Mouse (Mus musculus): Measurements from ENCODE around the gene Spry1. TPM values are rescaled to one million over a fixed set of nuclear protein-coding genes. Genes with fewer than 3 reads are reported as not detected.

Spry1 gene
- polyA plus RNA-seq, 1 experiment: 20.6 TPM

DNA sequence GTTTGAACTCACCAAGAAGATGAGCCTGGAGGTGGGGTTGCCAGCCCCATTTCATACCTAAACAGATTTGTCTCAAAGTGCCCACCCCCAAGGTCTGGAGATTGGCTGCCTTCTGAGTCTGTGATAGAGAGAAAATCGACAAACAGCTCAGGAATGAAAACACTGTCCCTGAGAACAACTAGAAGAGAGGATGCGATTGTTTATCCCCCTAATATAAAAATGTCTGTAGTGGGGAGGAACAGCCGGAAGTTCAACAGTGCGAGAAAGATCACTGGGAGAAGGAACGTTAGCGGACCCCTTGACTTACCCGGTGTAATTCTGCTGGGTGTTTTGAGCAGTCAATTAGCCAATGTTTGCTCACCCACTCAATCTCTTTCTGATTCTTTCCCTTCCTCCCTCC, 46.5 kb downstream of the Spry1 start:
- Histone ChIP-seq H3K27me3 (ENCODE audit: control insufficient read depth, insufficient read depth, insufficient read length) (no peaks in the 10 kb centered on the region), H3ac (ENCODE audit: control insufficient read depth, insufficient read length) (no peak overlapping the region), H3K4me2 (ENCODE audit: low read depth) (no peak overlapping the region), H3K4me3 (no peak overlapping the region), H3K79me2 (ENCODE audit: control insufficient read depth, insufficient read depth) (no peaks in the 10 kb centered on the region), H3K36me3 (ENCODE audit: control insufficient read depth, insufficient read depth) (no peaks in the 10 kb centered on the region)
- TF ChIP-seq MYOD1 (IDR thresholded peaks at IDR 0.05; ENCODE audit: control insufficient read depth in 1 of 3, insufficient read length in 2 of 3, low read depth in 2 of 3): no peak
- TF ChIP-seq E2F4 (IDR thresholded peaks at IDR 0.05; ENCODE audit: insufficient read depth): no peak
- TF ChIP-seq POLR2A (IDR thresholded peaks at IDR 0.05; ENCODE audit: insufficient read length, low read depth): no peak
- TF ChIP-seq TCF3 (IDR thresholded peaks at IDR 0.05; ENCODE audit: insufficient read length, low read depth): no peak
- TF ChIP-seq MAX (IDR thresholded peaks at IDR 0.05; ENCODE audit: low read depth): no peak
- TF ChIP-seq USF1 (IDR thresholded peaks at IDR 0.05; ENCODE audit: low read depth): no peak
- no peak for TF ChIP-seq SRF (IDR thresholded peaks at IDR 0.05; ENCODE audit: control insufficient read depth, insufficient read length, low read depth)
- no peak for TF ChIP-seq CEBPB (IDR thresholded peaks at IDR 0.05; ENCODE audit: insufficient read depth, poor library complexity, severe bottlenecking)
- TF ChIP-seq MYOG (IDR thresholded peaks at IDR 0.05; ENCODE audit: control insufficient read depth in 1 of 3, insufficient read depth in 1 of 3, insufficient read length in 2 of 3, low read depth in 2 of 3): no peak
- TF ChIP-seq REST (IDR thresholded peaks at IDR 0.05; ENCODE audit: insufficient read depth, insufficient read length): no peak
- no peak for TF ChIP-seq POLR2AphosphoS2 (IDR thresholded peaks at IDR 0.05; ENCODE audit: insufficient read length, low read depth)
- TF ChIP-seq TCF12 (IDR thresholded peaks at IDR 0.05; ENCODE audit: insufficient read depth, poor library complexity, severe bottlenecking): no peak

DNA sequence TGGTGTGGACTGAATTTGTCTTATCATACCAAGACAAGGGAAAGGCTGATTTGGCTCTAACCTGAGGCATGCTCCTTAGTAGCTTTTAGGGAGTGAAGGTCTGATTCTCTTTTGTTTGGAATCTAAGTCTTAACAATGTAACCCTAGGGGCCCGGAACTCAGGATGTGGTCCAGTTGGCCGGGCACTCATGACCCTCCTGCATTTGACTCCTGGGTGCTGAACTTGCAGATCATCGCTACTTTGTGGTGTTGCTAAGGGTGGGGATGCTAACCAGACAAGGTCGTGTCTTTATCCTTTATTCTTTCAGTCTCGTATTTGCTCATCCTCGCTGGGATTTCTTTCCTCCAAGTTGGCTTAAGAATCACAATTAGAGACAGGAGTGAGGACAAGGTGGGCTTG, 47.0 kb downstream of the Spry1 start:
- H3K27me3 ChIP-seq (ENCODE audit: control insufficient read depth, insufficient read depth, insufficient read length): no peaks in the 10 kb centered on the region
- peak overlapping the region; percentile 12 for H3K4me2 ChIP-seq (ENCODE audit: low read depth)
- TF ChIP-seq MAX (IDR thresholded peaks at IDR 0.05; ENCODE audit: low read depth): no peak
- no peak for TF ChIP-seq TCF12 (IDR thresholded peaks at IDR 0.05; ENCODE audit: insufficient read depth, poor library complexity, severe bottlenecking)
- no peak for TF ChIP-seq MYOD1 (IDR thresholded peaks at IDR 0.05; ENCODE audit: control insufficient read depth in 1 of 3, insufficient read length in 2 of 3, low read depth in 2 of 3)
- no peak for TF ChIP-seq E2F4 (IDR thresholded peaks at IDR 0.05; ENCODE audit: insufficient read depth)
- no peak for TF ChIP-seq MYOG (IDR thresholded peaks at IDR 0.05; ENCODE audit: control insufficient read depth in 1 of 3, insufficient read depth in 1 of 3, insufficient read length in 2 of 3, low read depth in 2 of 3)
- TF ChIP-seq TCF3 (IDR thresholded peaks at IDR 0.05; ENCODE audit: insufficient read length, low read depth): no peak
- TF ChIP-seq SRF (IDR thresholded peaks at IDR 0.05; ENCODE audit: control insufficient read depth, insufficient read length, low read depth): no peak
- TF ChIP-seq POLR2AphosphoS2 (IDR thresholded peaks at IDR 0.05; ENCODE audit: insufficient read length, low read depth): no peak
- no peak for TF ChIP-seq USF1 (IDR thresholded peaks at IDR 0.05; ENCODE audit: low read depth)
- no peak for TF ChIP-seq CEBPB (IDR thresholded peaks at IDR 0.05; ENCODE audit: insufficient read depth, poor library complexity, severe bottlenecking)
- no peak for TF ChIP-seq REST (IDR thresholded peaks at IDR 0.05; ENCODE audit: insufficient read depth, insufficient read length)
- TF ChIP-seq POLR2A (IDR thresholded peaks at IDR 0.05; ENCODE audit: insufficient read length, low read depth): no peak
- H3K79me2 ChIP-seq (ENCODE audit: control insufficient read depth, insufficient read depth): no peaks in the 10 kb centered on the region
- H3K36me3 ChIP-seq (ENCODE audit: control insufficient read depth, insufficient read depth): no peaks in the 10 kb centered on the region
- H3ac ChIP-seq (ENCODE audit: control insufficient read depth, insufficient read length): no peak overlapping the region
- no peak overlapping the region for H3K4me3 ChIP-seq

DNA sequence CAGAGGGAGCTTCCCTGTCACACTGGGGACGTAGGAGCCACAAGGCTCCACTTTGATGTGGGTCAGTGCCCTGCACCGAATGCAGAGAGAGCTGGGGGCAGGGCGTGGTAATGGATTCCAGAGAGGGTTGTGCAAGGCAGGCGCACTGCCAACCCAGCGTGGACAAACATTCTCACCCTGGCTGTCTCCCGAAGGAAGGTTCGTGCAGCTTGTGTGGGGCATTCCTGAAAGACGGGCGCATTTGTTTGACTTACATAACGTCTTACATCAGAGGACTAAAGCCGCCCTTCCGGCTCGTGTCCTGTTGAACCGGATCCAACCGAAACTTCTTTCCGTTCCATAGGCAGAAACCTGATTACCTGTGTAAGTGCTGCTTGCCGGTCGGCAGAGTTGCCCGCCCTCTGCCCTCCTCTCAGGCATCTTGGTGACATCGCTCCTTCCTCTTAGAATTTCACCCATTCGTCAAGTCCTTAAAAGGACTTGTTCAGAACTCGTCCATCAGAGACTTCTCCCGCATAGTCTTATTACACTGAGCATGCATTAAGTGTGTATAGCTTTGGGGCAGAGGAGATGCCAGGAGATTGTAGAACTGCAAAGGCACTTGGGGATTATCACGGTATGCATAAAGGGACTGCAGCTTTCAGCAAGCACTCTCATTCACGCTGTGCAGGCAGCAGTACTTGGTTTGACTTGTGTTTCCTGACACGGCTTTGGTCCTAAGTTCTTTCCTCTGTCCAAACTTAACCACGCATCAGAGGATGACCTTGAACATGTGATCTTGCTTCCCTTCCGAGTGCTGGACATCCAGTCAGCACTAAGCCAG, 47.6 kb downstream of the Spry1 start:
- H3K4me3 ChIP-seq: no peak overlapping the region
- no peaks in the 10 kb centered on the region for H3K36me3 ChIP-seq (ENCODE audit: control insufficient read depth, insufficient read depth)
- no peaks in the 10 kb centered on the region for H3K27me3 ChIP-seq (ENCODE audit: control insufficient read depth, insufficient read depth, insufficient read length)
- no peaks in the 10 kb centered on the region for H3K79me2 ChIP-seq (ENCODE audit: control insufficient read depth, insufficient read depth)
- H3K4me2 ChIP-seq (ENCODE audit: low read depth): peak overlapping the region; percentile 12
- TF ChIP-seq TCF3 (IDR thresholded peaks at IDR 0.05; ENCODE audit: insufficient read length, low read depth) (no peak), CEBPB (IDR thresholded peaks at IDR 0.05; ENCODE audit: insufficient read depth, poor library complexity, severe bottlenecking) (0 out of 2 replicates have a peak, but pooled peaks have one; percentile 17)
- H3ac ChIP-seq (ENCODE audit: control insufficient read depth, insufficient read length): no peak overlapping the region

DNA sequence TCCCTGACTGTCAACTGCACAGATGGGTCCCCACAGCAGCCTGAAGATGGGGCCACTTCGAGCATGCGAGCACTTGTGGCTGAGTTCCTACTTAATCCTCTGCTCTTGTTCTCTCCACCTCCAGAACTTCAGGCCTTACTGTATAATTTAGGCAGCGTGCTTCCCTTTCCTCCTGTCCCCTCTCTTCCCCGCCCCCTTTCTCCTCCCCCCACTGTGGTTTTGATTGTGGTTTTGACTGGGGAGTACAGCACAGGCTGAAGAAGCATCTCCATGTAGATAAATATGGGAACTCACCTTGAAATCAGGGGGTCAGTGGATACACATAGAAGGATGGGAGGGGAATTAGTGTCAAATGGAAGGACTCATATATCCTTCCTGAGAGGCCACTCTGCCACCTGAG, 53.2 kb downstream of the Spry1 start:
- no peaks in the 10 kb centered on the region for H3K79me2 ChIP-seq (ENCODE audit: control insufficient read depth, insufficient read depth)
- TF ChIP-seq POLR2A (IDR thresholded peaks at IDR 0.05; ENCODE audit: insufficient read length, low read depth) (no peak), SRF (IDR thresholded peaks at IDR 0.05; ENCODE audit: control insufficient read depth, insufficient read length, low read depth) (no peak), CEBPB (IDR thresholded peaks at IDR 0.05; ENCODE audit: insufficient read depth, poor library complexity, severe bottlenecking) (no peak), E2F4 (IDR thresholded peaks at IDR 0.05; ENCODE audit: insufficient read depth) (no peak), TCF3 (IDR thresholded peaks at IDR 0.05; ENCODE audit: insufficient read length, low read depth) (no peak), TCF12 (IDR thresholded peaks at IDR 0.05; ENCODE audit: insufficient read depth, poor library complexity, severe bottlenecking) (no peak)
- H3ac ChIP-seq (ENCODE audit: control insufficient read depth, insufficient read length): no peak overlapping the region
- no peak overlapping the region for H3K4me2 ChIP-seq (ENCODE audit: low read depth)
- H3K36me3 ChIP-seq (ENCODE audit: control insufficient read depth, insufficient read depth): no peaks in the 10 kb centered on the region
- H3K4me3 ChIP-seq: no peak overlapping the region
- H3K27me3 ChIP-seq (ENCODE audit: control insufficient read depth, insufficient read depth, insufficient read length): no peaks in the 10 kb centered on the region

DNA sequence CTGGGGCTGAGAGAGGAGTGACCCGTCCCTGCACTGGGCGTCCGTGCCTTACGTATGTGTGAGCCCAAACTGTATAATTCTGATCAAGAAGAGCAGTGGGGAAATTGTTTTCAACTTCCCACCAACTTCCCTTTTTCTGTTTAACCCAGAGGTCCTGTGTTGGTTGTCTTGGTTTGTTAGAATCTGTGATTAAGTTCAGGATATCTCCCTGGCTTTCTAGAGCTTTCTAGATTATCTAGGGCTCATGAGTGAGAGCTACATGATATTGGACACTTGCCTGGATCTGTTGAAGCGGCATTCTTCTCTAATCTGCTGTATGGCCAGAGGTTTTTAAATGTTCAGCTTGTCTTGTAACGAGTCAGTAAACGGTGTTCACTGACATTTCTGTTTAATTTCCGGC, 53.8 kb downstream of the Spry1 start:
- no peak for TF ChIP-seq POLR2AphosphoS2 (IDR thresholded peaks at IDR 0.05; ENCODE audit: insufficient read length, low read depth)
- TF ChIP-seq SRF (IDR thresholded peaks at IDR 0.05; ENCODE audit: control insufficient read depth, insufficient read length, low read depth): no peak
- no peak for TF ChIP-seq REST (IDR thresholded peaks at IDR 0.05; ENCODE audit: insufficient read depth, insufficient read length)
- TF ChIP-seq POLR2A (IDR thresholded peaks at IDR 0.05; ENCODE audit: insufficient read length, low read depth): no peak
- TF ChIP-seq E2F4 (IDR thresholded peaks at IDR 0.05; ENCODE audit: insufficient read depth): no peak
- no peak for TF ChIP-seq MYOG (IDR thresholded peaks at IDR 0.05; ENCODE audit: control insufficient read depth in 1 of 3, insufficient read depth in 1 of 3, insufficient read length in 2 of 3, low read depth in 2 of 3)
- TF ChIP-seq USF1 (IDR thresholded peaks at IDR 0.05; ENCODE audit: low read depth): no peak
- no peak for TF ChIP-seq MAX (IDR thresholded peaks at IDR 0.05; ENCODE audit: low read depth)
- no peak for TF ChIP-seq TCF12 (IDR thresholded peaks at IDR 0.05; ENCODE audit: insufficient read depth, poor library complexity, severe bottlenecking)
- no peak for TF ChIP-seq TCF3 (IDR thresholded peaks at IDR 0.05; ENCODE audit: insufficient read length, low read depth)
- TF ChIP-seq CEBPB (IDR thresholded peaks at IDR 0.05; ENCODE audit: insufficient read depth, poor library complexity, severe bottlenecking): no peak
- TF ChIP-seq MYOD1 (IDR thresholded peaks at IDR 0.05; ENCODE audit: control insufficient read depth in 1 of 3, insufficient read length in 2 of 3, low read depth in 2 of 3): no peak
- Histone ChIP-seq H3K4me2 (ENCODE audit: low read depth) (no peak overlapping the region), H3K36me3 (ENCODE audit: control insufficient read depth, insufficient read depth) (no peaks in the 10 kb centered on the region), H3K27me3 (ENCODE audit: control insufficient read depth, insufficient read depth, insufficient read length) (no peaks in the 10 kb centered on the region), H3K79me2 (ENCODE audit: control insufficient read depth, insufficient read depth) (no peaks in the 10 kb centered on the region), H3ac (ENCODE audit: control insufficient read depth, insufficient read length) (no peak overlapping the region), H3K4me3 (no peak overlapping the region)
